Mouse (Mus musculus) bone marrow macrophage, adult 2 months (primary cell): ENCODE measurements around the gene Snu13.

ENCODE experiments used
- CTCF ChIP-seq: IDR thresholded peaks from 2 replicates; pipeline ENCODE4 v1.5.1; 2012; ENCODE audit warnings: low read depth, mild to moderate bottlenecking, low read length, moderate library complexity
- POLR2A ChIP-seq: IDR thresholded peaks from 2 replicates; pipeline ENCODE4 v1.6.1; 2012; ENCODE audit warnings: mild to moderate bottlenecking, low read depth, low read length, borderline replicate concordance

DNA sequence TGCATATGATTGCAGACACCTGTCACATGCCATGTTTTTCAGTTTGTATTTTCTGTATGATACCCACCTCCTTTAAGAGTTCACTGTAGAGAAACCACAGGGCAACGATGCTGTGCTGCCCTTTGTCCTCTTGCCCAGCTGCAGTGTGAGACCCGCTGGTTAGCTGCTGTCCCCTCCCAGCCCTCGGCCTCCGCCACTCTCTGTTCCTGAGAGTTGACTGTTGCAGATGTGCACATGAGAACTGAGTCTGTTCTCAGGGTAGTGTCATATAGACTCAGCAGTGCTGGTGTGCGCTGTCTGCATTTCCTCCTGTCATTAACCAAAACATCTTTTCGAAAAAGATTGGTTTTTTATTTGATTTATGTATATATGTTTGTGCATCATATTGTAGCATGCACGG is 15.0 kb downstream of the Snu13 start:
- TF ChIP-seq CTCF: no peak
- TF ChIP-seq POLR2A: no peak
